Mouse (Mus musculus) embryo, embryonic 10.5 days (tissue): ENCODE data around the gene Cd274.

Experiments used
- DNase-seq: peaks from one replicate; pipeline ENCODE4 v3.0.0-alpha.2; 2015; ENCODE audit warnings: low spot score

Gene Cd274

DNA sequence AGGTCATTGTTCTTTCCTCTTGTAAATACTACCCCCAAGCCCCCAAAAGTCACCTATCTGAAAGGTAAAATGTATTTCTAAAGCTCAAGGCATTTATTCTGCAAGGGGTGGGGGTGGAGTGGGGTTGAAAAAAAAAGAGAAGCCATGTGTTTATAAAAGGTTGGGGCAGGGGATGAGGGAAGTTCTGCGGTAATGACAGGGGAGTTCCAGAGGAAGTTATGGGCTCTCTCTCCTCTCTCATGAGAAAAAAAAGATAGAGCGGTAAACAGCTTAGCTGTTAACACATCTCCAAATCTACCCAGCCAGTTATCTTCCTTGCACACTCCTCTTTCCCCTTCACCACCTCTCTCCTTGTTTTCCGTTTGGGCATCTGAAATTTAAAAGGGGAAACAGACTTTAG is 63.7 kb downstream of the Cd274 start:
- DNase-seq = no peak

- DNase-seq = no peak
Measured at GRCm38 (mm10) chr19:29436793-29437479, 69.7 kb downstream of the Cd274 start.
